In the genomic region with DNA sequence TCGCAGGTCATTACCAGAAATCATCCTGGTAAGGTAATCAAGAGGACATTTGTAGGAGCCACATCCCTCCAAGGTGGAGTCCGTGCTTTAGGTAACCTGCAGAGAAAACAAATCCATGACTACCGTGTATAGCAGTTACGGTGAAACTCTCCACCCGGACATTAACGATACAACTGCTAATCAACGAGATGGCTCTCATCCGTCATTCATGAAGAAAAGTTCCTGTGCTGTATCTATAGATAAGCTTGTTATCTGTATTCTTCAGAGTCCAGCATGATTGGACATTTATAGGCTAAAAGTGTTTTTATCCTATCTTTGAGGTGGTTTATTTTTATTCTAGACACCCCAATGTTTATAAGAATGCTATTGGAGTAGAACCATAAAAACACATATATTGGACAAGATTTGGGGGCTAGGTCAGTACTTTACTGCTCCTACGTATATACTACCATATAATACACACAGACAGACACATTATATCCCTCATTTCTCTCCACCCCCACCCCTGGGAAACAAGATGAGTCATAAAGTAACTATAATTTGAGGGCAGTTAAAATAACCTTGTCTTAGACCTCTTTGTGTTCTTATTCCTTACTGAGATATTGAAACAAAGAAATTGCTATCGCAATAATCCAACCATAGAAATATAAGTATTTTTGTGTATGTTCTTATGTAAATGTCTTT, we compare ENCODE assay signal across 31 mouse cellular contexts. TPM values are rescaled to one million over a fixed set of nuclear protein-coding genes. Genes with fewer than 3 reads are reported as not detected.
A peak's percentile ranks its signal among the peaks of the same experiment; 100 is the strongest.
DNase-seq lines count a peak whose midpoint lies in the region; ATAC-seq and TF ChIP-seq lines count a peak whose summit lies in the region.
"Had no signal": no experiment of that assay in that cellular context is flagged by ENCODE, and none has a peak within 500 bp of the region (broad histone marks: within the 10 kb centered on the region; RNA-seq: fewer than 3 reads in every experiment).

No protein-coding gene starts in this region.

- no peak overlapping the region for H3K4me3 ChIP-seq in intestine, embryonic 15.5 days (replicated peaks)
- no peak overlapping the region for H3K4me3 ChIP-seq in intestine, embryonic 16.5 days (ENCODE audit: low read length)
- H3K4me3 ChIP-seq in liver, embryonic 14.5 days (ENCODE audit: insufficient read depth in 1 of 2, low read depth in 2 of 2, low read length in 2 of 2), result no peak overlapping the region
- no peak overlapping the region for H3K4me3 ChIP-seq in heart, adult 2 months
- H3K4me3 ChIP-seq in forebrain, embryonic 16.5 days (replicated peaks; ENCODE audit: low read length), result no peak overlapping the region
- H3K4me3 ChIP-seq: embryonic facial prominence, embryonic 13.5 days; heart, embryonic 13.5 days; limb, embryonic 15.5 days; midbrain, embryonic 10.5 days; neural tube, embryonic 15.5 days; stomach, embryonic 15.5 days had no signal

- H3K4me1 ChIP-seq in intestine, embryonic 15.5 days (replicated peaks), result no peaks in the 10 kb centered on the region
- H3K4me1 ChIP-seq in intestine, embryonic 16.5 days (ENCODE audit: control insufficient read depth, insufficient read depth, low read length), result no peaks in the 10 kb centered on the region
- H3K4me1 ChIP-seq in liver, embryonic 14.5 days (replicated peaks; ENCODE audit: control insufficient read depth in 2 of 2, insufficient read depth in 2 of 2, low read length in 1 of 2), result peaks cover 5 to 9% of the 10 kb centered on the region in 2 experiments
- H3K4me1 ChIP-seq in heart, adult 2 months (ENCODE audit: control insufficient read depth, insufficient read depth, low read length), result no peaks in the 10 kb centered on the region; the same call in 1 of the 2 replicates
- no peaks in the 10 kb centered on the region for H3K4me1 ChIP-seq in forebrain, embryonic 16.5 days (replicated peaks; ENCODE audit: control insufficient read depth, insufficient read depth, low read length)
- H3K4me1 ChIP-seq: embryonic facial prominence, embryonic 13.5 days; limb, embryonic 15.5 days; neural tube, embryonic 15.5 days; stomach, embryonic 15.5 days had no signal

- no peak for TF ChIP-seq POLR2A in heart, adult 2 months (IDR thresholded peaks at IDR 0.05; ENCODE audit: insufficient read depth, low read depth, low read length)

- 79% methylated on average over 10 of the region's 10 CpGs for WGBS in intestine, embryonic 15.5 days
- 75% methylated on average over 10 of the region's 10 CpGs for WGBS in intestine, embryonic 16.5 days
- 46% methylated on average over 10 of the region's 10 CpGs for WGBS in liver, embryonic 14.5 days (ENCODE audit: insufficient replicate concordance)
- WGBS in heart, adult 2 months, result 80% methylated on average over 10 of the region's 10 CpGs
- 95% methylated on average over 10 of the region's 10 CpGs for WGBS in forebrain, embryonic 16.5 days

- TF ChIP-seq CTCF in liver, embryonic 14.5 days (IDR thresholded peaks at IDR 0.05; ENCODE audit: low read depth), result no peak
- no peak for TF ChIP-seq CTCF in heart, adult 2 months (IDR thresholded peaks at IDR 0.05)

- DNase-seq in c-Kit-positive CD71-positive TER-119-positive erythroid progenitor cells, embryonic 14.5 days (ENCODE audit: low spot score), result peak; percentile 70
- peak; percentile 52 to 66 (median 64) for DNase-seq in liver, embryonic 14.5 days (ENCODE audit: low read depth in 3 of 3, low spot score in 3 of 3)
- DNase-seq in heart, adult 2 months, result no peak
- no peak for DNase-seq in heart, postnatal 25 days (ENCODE audit: low spot score)
- DNase-seq: adrenal gland, postnatal 36 days; cerebellum, adult 2 months; cerebellum, postnatal 36 days; embryo, embryonic 11 days; forebrain, postnatal 0 days; gastrocnemius, postnatal 25 days; heart, adult 18-20 months; heart, postnatal 14 days; kidney, adult 9 months; kidney, postnatal 14 days; layer of hippocampus, postnatal 36 days; lung, postnatal 4 days; right cerebral cortex, adult 18-20 months; right cerebral cortex, postnatal 4 days; thymus, postnatal 36 days had no signal

- intact Hi-C loops in heart, adult 2 months (cut with DNase I), result no loop called here
- intact Hi-C loops in heart, postnatal 25 days (cut with DNase I), result no loop called here

- peak; percentile 85 for TF ChIP-seq EP300 in liver, embryonic 14.5 days (IDR thresholded peaks at IDR 0.05; ENCODE audit: low read depth)
- no peak for TF ChIP-seq EP300 in heart, adult 2 months (IDR thresholded peaks at IDR 0.05; ENCODE audit: insufficient read depth, low read depth, low read length)

- H3K79me2 ChIP-seq in heart, adult 2 months (replicated peaks; ENCODE audit: control insufficient read depth, insufficient read depth, low read length), result no peaks in the 10 kb centered on the region

- H3K9me3 ChIP-seq in intestine, embryonic 15.5 days, result no peaks in the 10 kb centered on the region
- H3K9me3 ChIP-seq in intestine, embryonic 16.5 days (ENCODE audit: control insufficient read depth, low read length), result peaks cover 4% of the 10 kb centered on the region; the same call in 1 of the 2 replicates
- H3K9me3 ChIP-seq in liver, embryonic 14.5 days (ENCODE audit: control insufficient read depth, low read length), result peaks cover 2% of the 10 kb centered on the region
- peaks cover 5% of the 10 kb centered on the region; the same call in 1 of the 2 replicates for H3K9me3 ChIP-seq in forebrain, embryonic 16.5 days (ENCODE audit: control insufficient read depth, low read length)
- H3K9me3 ChIP-seq: limb, embryonic 15.5 days; neural tube, embryonic 15.5 days; stomach, embryonic 15.5 days had no signal

- no peak overlapping the region for H3K4me2 ChIP-seq in intestine, embryonic 15.5 days (replicated peaks)
- H3K4me2 ChIP-seq in intestine, embryonic 16.5 days (ENCODE audit: low read depth, low read length), result no peak overlapping the region
- H3K4me2 ChIP-seq in liver, embryonic 14.5 days (ENCODE audit: low read depth), result peak overlapping the region; percentile 40
- H3K4me2 ChIP-seq in forebrain, embryonic 16.5 days (ENCODE audit: low read length), result no peak overlapping the region
- H3K4me2 ChIP-seq: embryonic facial prominence, embryonic 13.5 days; heart, embryonic 13.5 days; hindbrain, embryonic 14.5 days; limb, embryonic 15.5 days; neural tube, embryonic 15.5 days; stomach, embryonic 15.5 days had no signal

- H3K9ac ChIP-seq in intestine, embryonic 15.5 days, result no peak overlapping the region
- no peak overlapping the region for H3K9ac ChIP-seq in intestine, embryonic 16.5 days (ENCODE audit: low read depth, low read length)
- no peak overlapping the region for H3K9ac ChIP-seq in liver, embryonic 14.5 days (replicated peaks)
- H3K9ac ChIP-seq in heart, adult 2 months (ENCODE audit: low read depth, low read length), result no peak overlapping the region
- H3K9ac ChIP-seq in forebrain, embryonic 16.5 days (replicated peaks; ENCODE audit: low read depth, low read length), result no peak overlapping the region
- H3K9ac ChIP-seq: embryonic facial prominence, embryonic 13.5 days; forebrain, postnatal 0 days; heart, embryonic 13.5 days; hindbrain, embryonic 14.5 days; limb, embryonic 15.5 days; neural tube, embryonic 15.5 days; stomach, embryonic 15.5 days had no signal

- ATAC-seq in intestine, embryonic 15.5 days, result peak; percentile 56
- ATAC-seq in intestine, embryonic 16.5 days, result no peak
- peak; percentile 82 for ATAC-seq in liver, embryonic 14.5 days (ENCODE audit: insufficient read depth)
- no peak for ATAC-seq in forebrain, embryonic 16.5 days
- ATAC-seq: CD4-positive, CD25-positive, alpha-beta regulatory T cell, adult 4 months; forebrain, postnatal 0 days; Patski had no signal

- H3K27me3 ChIP-seq in intestine, embryonic 15.5 days (replicated peaks), result no peaks in the 10 kb centered on the region
- H3K27me3 ChIP-seq in intestine, embryonic 16.5 days (replicated peaks; ENCODE audit: control insufficient read depth, insufficient read depth, low read length), result no peaks in the 10 kb centered on the region
- no peaks in the 10 kb centered on the region for H3K27me3 ChIP-seq in liver, embryonic 14.5 days (ENCODE audit: control insufficient read depth, insufficient read depth, low read length)
- no peaks in the 10 kb centered on the region for H3K27me3 ChIP-seq in heart, adult 2 months (ENCODE audit: control insufficient read depth, insufficient read depth, low read length)
- H3K27me3 ChIP-seq in forebrain, embryonic 16.5 days (replicated peaks; ENCODE audit: control insufficient read depth, insufficient read depth, low read length), result no peaks in the 10 kb centered on the region
- H3K27me3 ChIP-seq: embryonic facial prominence, embryonic 13.5 days; heart, embryonic 13.5 days; limb, embryonic 15.5 days; neural tube, embryonic 15.5 days; Patski; stomach, embryonic 15.5 days had no signal

- peaks cover 6% of the 10 kb centered on the region; the same call in 1 of the 2 replicates for H3K36me3 ChIP-seq in intestine, embryonic 15.5 days
- H3K36me3 ChIP-seq in intestine, embryonic 16.5 days (ENCODE audit: control insufficient read depth, insufficient read depth, low read length), result no peaks in the 10 kb centered on the region
- peaks cover 5% of the 10 kb centered on the region; the same call in 1 of the 2 replicates for H3K36me3 ChIP-seq in liver, embryonic 14.5 days (replicated peaks; ENCODE audit: control insufficient read depth, insufficient read depth, low read depth)
- peaks cover 5% of the 10 kb centered on the region; the same call in 1 of the 2 replicates for H3K36me3 ChIP-seq in heart, adult 2 months (ENCODE audit: control insufficient read depth, insufficient read depth, low read length)
- peaks cover 13% of the 10 kb centered on the region for H3K36me3 ChIP-seq in forebrain, embryonic 16.5 days (ENCODE audit: control insufficient read depth, insufficient read depth)

- no peak overlapping the region for H3K27ac ChIP-seq in intestine, embryonic 15.5 days
- H3K27ac ChIP-seq in intestine, embryonic 16.5 days (ENCODE audit: low read length), result no peak overlapping the region
- H3K27ac ChIP-seq in liver, embryonic 14.5 days, result no peak overlapping the region; the same call in 1 of the 2 replicates
- no peak overlapping the region for H3K27ac ChIP-seq in heart, adult 2 months
- no peak overlapping the region for H3K27ac ChIP-seq in forebrain, embryonic 16.5 days (ENCODE audit: low read length)
- H3K27ac ChIP-seq: embryonic facial prominence, embryonic 13.5 days; heart, embryonic 13.5 days; hindbrain, embryonic 14.5 days; limb, embryonic 15.5 days; midbrain, embryonic 10.5 days; neural tube, embryonic 15.5 days; stomach, embryonic 15.5 days had no signal

RNA-seq across cellular contexts. Expression of gene Slc38a9, which starts 32.5 kb away (rescaled TPM):
- 11.8 and 13.1 TPM in 2 replicates for polyA plus RNA-seq in intestine, embryonic 15.5 days (2015; fragmentation: Nextera tagmentation; extraction: Ambion mirVana)
- 12.5 and 12.8 TPM in 2 replicates for polyA plus RNA-seq in intestine, embryonic 16.5 days (2015; fragmentation: Nextera tagmentation; extraction: Ambion mirVana)
- polyA plus RNA-seq in liver, embryonic 14.5 days (2012; rRNA removed), result 9.2 and 10.9 TPM in 2 replicates
- polyA plus RNA-seq in liver, embryonic 14.5 days (2014; fragmentation: Nextera tagmentation; extraction: Ambion mirVana), result 8.3 and 9.2 TPM in 2 replicates
- 1 to 10 TPM; 7.7 to 8.3 TPM for total RNA-seq in heart, adult 2 months (2021)
- 8.5 and 12.3 TPM in 2 replicates for polyA plus RNA-seq in heart, adult 2 months (2012; rRNA removed)
- total RNA-seq in heart, postnatal 25 days (2021), result 10 to 100 TPM in 1 of 2 experiments, 1 to 10 TPM in 1; 8.6 to 10.6 TPM
- 24.9 and 28.7 TPM in 2 replicates for polyA plus RNA-seq in forebrain, embryonic 16.5 days (2015; fragmentation: Nextera tagmentation; extraction: Ambion mirVana)

RNA-seq across cellular contexts. Expression of gene Ddx4, which starts 40.7 kb away (rescaled TPM):
- polyA plus RNA-seq in intestine, embryonic 15.5 days (2015; fragmentation: Nextera tagmentation; extraction: Ambion mirVana), result 0.25 and 0.52 TPM in 2 replicates
- polyA plus RNA-seq in intestine, embryonic 16.5 days (2015; fragmentation: Nextera tagmentation; extraction: Ambion mirVana), result 0.18 and 0.24 TPM in 2 replicates
- 0.22 and 0.32 TPM in 2 replicates for polyA plus RNA-seq in liver, embryonic 14.5 days (2012; rRNA removed)
- 0.09 and 0.21 TPM in 2 replicates for polyA plus RNA-seq in liver, embryonic 14.5 days (2014; fragmentation: Nextera tagmentation; extraction: Ambion mirVana)
- under 1 TPM in 1 of 2 experiments, not detected in 1; 0.13 TPM for total RNA-seq in heart, adult 2 months (2021)
- polyA plus RNA-seq in heart, adult 2 months (2012; rRNA removed), result 0.06 TPM in 1 of 2 replicates, not detected in the other
- not detected for total RNA-seq in heart, postnatal 25 days (2021)
- polyA plus RNA-seq in forebrain, embryonic 16.5 days (2015; fragmentation: Nextera tagmentation; extraction: Ambion mirVana), result 0.78 and 1.2 TPM in 2 replicates
- total RNA-seq: gastrocnemius, postnatal 25 days had no signal
- polyA plus RNA-seq: CD4-positive, CD25-positive, alpha-beta regulatory T cell, adult 4 months; Patski had no signal

Comparison
In these comparisons a context has a peak if more than half of its experiments do, and no peak if none do; other contexts are left out.
1. ATAC-seq: peak in intestine, embryonic 15.5 days (single experiment) and liver, embryonic 14.5 days (single experiment); none in intestine, embryonic 16.5 days (single experiment) and forebrain, embryonic 16.5 days (single experiment).
2. DNase-seq: peak in c-Kit-positive CD71-positive TER-119-positive erythroid progenitor cells, embryonic 14.5 days (single experiment) and liver, embryonic 14.5 days (3 of 3); none in heart, adult 2 months (0 of 2) and heart, postnatal 25 days (single experiment).